Mouse (Mus musculus) liver, embryonic 16.5 days (tissue): ENCODE data around the gene Fthl17b. TPM values are rescaled to one million over a fixed set of nuclear protein-coding genes. Genes with fewer than 3 reads are reported as not detected.

Experiments
- polyA plus RNA-seq: library from polyadenylated mRNA; unstranded; fragments of >200 nt; fragmentation: Nextera tagmentation; extraction: Ambion mirVana; gene quantifications from 2 replicates; pipeline ENCODE4 v1.2.1, GENCODE M21; 2015

Gene Fthl17b
- polyA plus RNA-seq, 1 experiment from 2014 or later: not detected

Other genes starting within 250 kb of the Fthl17b start
- gene Ssx9, start 214.5 kb downstream of the Fthl17b start, polyA plus RNA-seq: not detected in 2 replicates
- gene Ssxb5, start 159.3 kb downstream of the Fthl17b start, polyA plus RNA-seq: not detected in 2 replicates
- not detected in 2 replicates for gene Gm6592, start 119.0 kb downstream of the Fthl17b start, polyA plus RNA-seq
- gene Gm5751, start 88.7 kb downstream of the Fthl17b start, polyA plus RNA-seq: not detected in 2 replicates
- gene B630019K06Rik, start 70.6 kb downstream of the Fthl17b start, polyA plus RNA-seq: 0.19 and 0.25 TPM in 2 replicates
- gene Fthl17c, start 13.6 kb upstream of the Fthl17b start, polyA plus RNA-seq: not detected in 2 replicates
- gene Fthl17d, start 23.8 kb upstream of the Fthl17b start, polyA plus RNA-seq: not detected in 2 replicates
- not detected in 2 replicates for gene Fthl17e, start 70.5 kb upstream of the Fthl17b start, polyA plus RNA-seq
- gene Fthl17f, start 100.0 kb upstream of the Fthl17b start, polyA plus RNA-seq: not detected in 2 replicates
- gene 4930402K13Rik, start 141.6 kb upstream of the Fthl17b start, polyA plus RNA-seq: not detected in 2 replicates
- 0.19 and 0.33 TPM in 2 replicates for gene Lancl3, start 236.9 kb upstream of the Fthl17b start, polyA plus RNA-seq